Mouse (Mus musculus) frontal cortex, postnatal 14 days (tissue): ENCODE results near the gene Zbtb24.
"Not testable (repeated sequence)": the region's sequence is repeated elsewhere in the genome, so short reads cannot be mapped to it uniquely, and the experiment has no call there.

Experiments used
- DNase-seq, 2 experiments: peaks; one replicate each; pipeline ENCODE4 v3.0.0; 2022; ENCODE audit warnings: low spot score in 2 of 2

Gene Zbtb24

DNA sequence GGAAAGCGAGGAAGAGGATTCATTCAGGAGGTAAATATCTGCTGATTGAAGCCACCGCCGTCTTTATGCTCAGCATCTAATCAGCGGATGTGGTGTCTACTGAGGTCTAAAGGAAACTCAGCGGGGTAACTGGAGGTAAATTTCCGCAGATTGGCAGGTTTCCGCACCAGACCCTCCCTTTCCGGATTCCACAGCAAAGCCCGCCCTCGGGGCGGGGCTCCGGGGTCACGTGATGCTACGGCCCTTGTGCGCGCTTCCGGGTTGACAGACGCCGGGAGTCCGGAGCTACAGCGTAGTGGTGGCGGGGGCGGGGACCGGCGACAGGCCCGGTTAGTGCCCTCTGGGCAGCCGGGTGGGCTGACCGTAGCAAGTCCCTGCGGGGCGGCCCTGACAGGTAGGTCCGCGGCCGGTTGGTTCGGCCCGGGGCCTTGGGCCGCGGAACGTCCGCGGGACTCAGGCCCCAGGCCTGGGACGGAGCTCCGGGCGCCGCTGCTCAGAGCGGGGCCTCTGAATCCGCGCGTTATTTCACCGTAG is at the start of gene Zbtb24:
Gene Zbtb24, plus strand, starts transcription at position 247 of the 534 bp plus-strand sequence.
- DNase-seq = peak; percentile 87 to 91

GRCm38 (mm10) chr10:41401097-41401496 is 49.1 kb upstream of the Zbtb24 start:
- DNase-seq = no peak

GRCm38 (mm10) chr10:41403364-41403763 is 46.8 kb upstream of the Zbtb24 start:
- DNase-seq = no peak

DNA sequence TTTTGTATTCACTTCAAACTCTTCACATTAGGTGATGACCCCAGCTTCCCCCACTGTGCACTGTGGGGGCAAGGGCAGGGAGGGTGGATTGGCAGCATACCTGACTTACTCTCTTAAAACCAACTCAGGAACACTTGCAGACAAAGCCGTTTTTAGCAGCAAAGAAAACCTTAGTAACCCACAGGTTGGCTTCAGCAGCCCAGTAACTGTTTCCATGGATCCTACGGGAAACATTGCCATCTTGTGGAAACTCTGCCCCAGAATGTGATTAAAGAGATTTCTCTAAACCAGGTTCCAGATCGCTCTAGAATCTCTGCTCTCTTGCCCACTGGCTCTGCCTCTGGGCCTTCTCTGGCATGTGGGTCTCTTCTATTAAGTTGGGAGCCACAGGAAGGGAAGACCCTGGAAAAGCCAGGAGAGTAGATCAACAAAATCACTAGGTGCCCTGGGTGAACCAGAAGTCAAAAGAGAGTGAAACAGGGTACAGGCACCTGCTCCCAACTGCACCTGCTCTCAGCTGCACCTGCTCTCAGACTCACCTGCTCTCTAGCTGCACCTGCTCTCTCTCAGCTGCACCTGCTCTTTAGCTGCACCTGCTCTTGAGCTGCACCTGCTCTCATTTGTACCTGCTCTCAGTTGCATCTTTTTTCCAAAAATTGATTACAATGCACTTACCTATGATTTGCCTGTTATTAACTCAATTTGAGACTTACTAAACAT is 46.1 kb upstream of the Zbtb24 start:
- DNase-seq = no peak

DNA sequence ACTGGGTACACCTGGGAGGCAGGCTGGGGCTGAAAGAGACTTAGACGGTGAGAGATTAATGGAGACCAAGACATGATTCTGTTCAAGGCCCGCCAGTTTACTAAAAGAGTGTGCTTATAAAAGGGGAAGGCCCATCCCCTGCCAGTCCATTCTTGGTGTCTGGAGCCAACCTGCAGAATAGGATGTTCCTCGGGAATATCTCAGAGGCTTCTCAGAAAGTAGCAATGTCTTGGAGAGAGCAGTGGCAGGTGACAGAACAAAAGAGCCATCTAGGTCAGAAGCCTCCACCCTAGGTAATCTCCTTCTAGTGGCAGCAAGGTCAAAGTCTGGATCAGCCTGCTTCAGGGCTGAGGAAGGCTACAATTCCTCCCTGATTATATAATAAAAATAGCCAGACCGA is 40.0 kb upstream of the Zbtb24 start:
- DNase-seq = not testable (repeated sequence)

DNA sequence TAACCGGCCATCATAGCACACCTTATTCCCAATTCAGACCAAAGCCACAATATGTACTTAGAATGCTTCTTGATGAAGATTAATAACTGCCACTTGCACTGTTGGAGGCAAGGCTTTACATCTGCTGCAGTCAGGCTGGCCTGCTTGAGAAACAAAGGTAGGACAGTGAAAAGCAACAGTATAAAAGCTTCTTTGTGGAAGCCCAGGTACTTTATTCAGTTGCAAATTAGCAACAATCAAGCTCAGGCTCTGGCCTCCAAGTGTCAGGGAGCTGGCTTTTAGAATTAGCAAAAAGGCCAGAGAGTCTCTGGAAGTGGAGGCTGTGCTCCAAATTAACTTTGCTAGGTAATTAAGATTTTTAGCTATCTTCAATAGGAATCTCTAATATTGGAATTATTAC is 39.4 kb upstream of the Zbtb24 start:
- DNase-seq = not testable (repeated sequence)

DNA sequence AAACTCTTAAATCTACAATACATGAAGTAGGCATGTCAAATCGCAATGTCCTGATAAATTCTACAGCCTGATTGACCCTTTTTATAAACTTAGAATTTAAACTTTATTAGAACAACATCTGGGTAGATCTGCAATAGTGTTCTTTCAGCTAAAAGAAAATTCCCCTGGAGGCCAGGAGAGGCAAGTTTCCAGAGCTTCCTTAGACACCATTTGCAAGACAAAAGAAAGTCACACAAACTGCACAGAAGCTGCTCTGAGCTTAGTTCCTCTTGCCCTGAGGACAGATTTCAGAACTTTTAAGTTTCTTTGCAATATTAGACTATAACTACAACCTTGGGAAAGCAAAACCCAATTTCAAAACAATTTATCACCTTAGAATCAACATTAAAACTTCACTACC is 36.7 kb upstream of the Zbtb24 start:
- not testable (repeated sequence) for DNase-seq

- not testable (repeated sequence) for DNase-seq
Observed at GRCm38 (mm10) chr10:41415368-41415767, 34.8 kb upstream of the Zbtb24 start.

- DNase-seq = no peak
Observed at GRCm38 (mm10) chr10:41420496-41421200, 29.5 kb upstream of the Zbtb24 start.

DNA sequence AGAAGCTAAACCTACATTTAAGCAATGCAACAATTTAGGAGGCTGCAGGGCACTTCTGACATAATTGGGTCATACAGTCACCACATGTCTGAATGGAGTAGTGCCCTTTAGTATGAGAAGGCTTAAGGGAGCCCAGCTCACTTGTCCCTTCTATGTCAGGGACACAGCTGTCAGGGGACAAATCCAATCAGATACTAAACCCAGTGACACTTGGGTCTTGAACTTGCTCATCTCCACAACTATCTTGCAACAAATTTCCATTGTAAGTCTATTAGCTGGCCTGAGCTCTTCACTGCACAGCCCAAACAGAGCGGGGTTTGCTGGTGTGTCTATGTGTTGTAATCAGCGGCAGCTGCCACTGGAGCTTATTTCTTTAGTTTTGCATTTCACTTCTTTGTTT is 26.5 kb upstream of the Zbtb24 start:
- no peak for DNase-seq

GRCm38 (mm10) chr10:41426368-41426767 is 23.8 kb upstream of the Zbtb24 start:
- no peak for DNase-seq

DNA sequence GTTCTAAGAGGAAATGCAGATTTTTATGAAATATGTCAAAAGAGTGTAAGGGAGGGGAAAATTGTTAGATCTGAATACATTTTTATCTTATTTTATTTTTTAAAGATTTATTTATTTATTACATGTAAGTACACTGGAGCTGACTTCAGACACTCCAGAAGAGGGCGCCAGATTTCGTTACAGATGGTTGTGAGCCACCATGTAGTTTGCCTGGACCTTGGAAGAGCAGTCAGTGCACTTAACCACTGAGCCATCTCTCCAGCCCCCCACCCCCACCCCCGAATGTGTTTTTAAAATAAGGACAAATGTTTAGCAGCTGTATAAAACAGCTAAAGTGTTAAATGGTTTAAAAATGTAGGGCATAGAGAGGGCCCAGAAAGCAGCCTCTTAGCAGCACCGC is 15.6 kb upstream of the Zbtb24 start:
- peak in 1 of 2 experiments; percentile 36 for DNase-seq

DNA sequence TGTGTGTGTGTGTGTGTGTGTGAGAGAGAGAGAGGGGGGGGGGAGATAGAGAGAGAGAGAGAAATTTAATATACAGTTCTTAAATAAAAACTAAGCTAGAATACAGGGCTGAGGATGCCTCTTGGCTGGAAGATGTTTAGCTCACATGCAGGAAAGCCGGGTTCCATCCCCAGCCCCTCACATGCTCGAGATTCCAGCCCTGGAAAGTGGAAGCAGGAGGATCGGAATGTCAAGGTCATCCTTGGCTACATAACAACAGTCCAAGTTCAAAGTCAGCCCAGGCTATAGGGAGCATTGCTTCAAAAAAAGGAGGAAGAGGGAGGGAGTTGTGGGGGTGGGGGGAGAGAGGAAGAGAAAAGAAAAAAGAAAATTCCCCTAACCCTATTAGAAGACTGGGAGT is 15.0 kb upstream of the Zbtb24 start:
- no peak for DNase-seq

DNA sequence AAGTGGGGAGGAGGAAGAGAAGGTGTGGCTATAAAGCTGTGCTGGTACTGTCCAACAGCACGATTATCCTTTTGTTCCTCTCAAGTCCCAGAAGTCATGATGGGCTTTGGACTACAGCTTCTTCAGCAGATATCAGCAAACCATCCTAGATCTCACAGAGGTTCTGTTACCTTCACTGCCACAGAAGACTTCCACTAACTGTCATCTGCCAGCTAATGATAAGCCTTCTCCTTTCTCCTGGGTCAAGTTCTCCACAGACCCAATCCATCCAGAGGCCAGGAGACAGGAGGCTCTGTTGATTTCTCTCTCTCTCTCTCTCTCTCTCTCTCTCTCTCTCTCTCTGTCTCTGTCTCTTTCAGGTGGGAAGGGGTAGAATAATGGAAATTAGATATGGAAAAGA is 2.0 kb upstream of the Zbtb24 start:
- no peak for DNase-seq

DNA sequence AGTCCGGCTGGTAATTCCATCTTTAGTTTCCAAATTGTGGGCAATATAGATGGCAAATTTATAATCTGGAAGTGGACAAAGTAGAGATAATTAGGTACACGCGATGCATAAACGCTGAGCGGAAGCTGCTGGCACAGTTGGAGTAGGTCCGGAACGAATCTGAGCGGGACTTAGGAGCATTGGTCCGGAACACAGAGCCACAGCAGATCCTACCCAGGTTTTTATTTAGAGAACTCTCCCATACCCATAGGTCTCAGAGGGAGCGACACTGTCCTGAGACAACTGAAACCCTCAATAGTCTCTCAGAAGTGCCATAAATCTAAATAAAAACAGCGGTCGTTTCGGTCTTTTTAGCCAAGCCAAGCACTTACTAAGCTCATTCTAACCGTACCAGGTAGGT is 499 bp upstream of the Zbtb24 start:
- DNase-seq = no peak

DNA sequence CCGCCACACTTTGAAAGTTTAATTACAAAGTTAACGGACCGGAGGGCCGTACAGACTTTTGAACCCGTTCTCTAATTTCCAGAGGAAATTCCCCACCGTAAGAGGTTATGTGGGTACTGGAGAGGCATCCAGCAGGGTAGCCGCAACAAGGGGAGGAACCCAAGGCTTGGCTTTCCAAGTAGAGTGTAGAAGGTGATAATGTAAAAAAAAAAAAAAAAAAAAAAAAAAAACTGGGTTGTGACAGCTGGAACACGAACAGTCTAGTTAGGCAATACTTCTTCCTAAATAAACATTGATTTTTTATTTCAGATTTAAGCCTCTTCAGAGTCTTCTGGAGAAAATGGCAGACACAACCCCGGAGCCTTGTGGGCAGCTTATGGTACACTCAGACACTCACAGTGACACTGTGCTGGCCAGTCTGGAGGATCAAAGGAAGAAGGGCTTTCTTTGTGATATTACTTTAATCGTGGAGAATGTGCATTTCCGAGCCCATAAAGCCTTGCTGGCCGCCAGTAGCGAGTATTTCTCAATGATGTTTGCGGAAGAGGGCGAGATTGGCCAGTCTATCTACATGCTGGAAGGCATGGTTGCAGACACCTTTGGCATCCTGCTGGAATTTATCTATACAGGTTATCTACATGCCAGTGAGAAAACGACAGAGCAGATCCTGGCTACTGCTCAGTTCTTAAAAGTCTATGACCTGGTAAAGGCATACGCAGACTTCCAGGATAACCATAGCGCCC is 768 bp downstream of the Zbtb24 start:
- no peak for DNase-seq

DNA sequence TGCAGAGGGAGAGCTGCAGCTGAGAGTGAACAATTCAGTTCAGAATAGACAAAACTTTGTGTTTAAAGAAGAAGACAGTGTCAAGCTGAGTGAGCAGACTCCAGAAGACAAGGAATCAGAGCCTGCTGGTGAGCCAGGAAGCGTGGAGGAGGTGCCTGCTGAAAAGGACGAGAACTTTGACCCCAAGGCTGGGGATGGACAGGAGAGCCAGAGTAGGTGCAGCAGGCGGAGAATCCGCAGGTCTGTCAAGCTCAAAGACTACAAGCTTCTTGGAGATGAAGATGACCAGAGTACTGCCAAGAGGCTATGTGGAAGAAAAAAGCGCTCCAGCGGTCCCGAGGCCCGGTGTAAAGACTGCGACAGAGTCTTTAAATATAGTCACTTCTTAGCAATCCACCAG is 1.5 kb downstream of the Zbtb24 start:
- DNase-seq = no peak

GRCm38 (mm10) chr10:41452791-41453190 is 2.6 kb downstream of the Zbtb24 start:
- no peak for DNase-seq

DNA sequence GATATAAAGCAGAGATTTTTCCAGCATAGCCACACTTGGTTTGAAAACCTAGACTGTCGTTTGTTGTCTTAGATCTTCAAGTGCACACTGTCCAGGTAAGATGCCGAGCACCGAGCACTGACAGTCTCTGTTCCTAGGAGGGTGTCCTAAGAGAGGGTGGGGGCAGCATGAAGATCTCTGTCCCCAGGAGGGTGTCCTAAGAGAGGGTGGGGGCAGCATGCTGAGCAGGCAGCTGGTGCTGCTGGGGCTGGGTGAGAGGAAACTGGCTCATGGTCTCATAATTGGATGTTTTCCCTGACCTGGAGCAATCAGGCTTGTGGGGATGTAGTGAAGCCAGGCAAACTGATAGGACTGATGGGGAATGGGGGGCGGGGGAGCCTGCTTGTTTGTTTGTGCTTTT is 9.8 kb downstream of the Zbtb24 start:
- DNase-seq = no peak

- no peak for DNase-seq
Observed at GRCm38 (mm10) chr10:41460501-41460900, 10.3 kb downstream of the Zbtb24 start.

GRCm38 (mm10) chr10:41461057-41461722 is 11.0 kb downstream of the Zbtb24 start:
- DNase-seq = no peak

DNA sequence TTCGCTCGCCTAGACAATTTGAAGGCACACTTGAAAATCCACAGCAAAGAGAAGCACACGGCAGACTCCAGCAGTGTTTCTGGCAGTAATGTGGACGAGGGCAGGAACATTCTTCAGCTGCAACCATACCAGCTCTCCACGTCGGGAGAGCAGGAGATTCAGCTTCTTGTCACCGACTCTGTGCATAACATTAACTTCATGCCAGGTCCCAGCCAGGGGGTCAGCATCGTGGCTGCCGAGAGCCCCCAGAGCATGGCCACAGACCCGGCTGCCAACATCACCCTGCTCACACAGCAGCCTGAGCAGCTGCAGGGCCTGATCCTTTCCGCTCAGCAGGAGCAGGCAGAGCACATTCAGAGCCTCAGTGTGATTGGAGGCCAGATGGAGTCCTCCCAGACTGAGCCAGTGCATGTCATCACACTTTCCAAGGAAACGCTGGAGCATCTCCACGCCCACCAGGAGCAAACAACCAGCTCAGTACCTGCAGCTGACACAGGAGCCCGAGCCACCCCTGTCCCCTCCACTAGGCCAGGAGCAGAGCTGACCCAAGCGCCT is 14.3 kb downstream of the Zbtb24 start:
- no peak for DNase-seq
